10 mouse cellular contexts compared by ENCODE assay signal in genomic region chr11:44686378-44686777, GRCm38 (mm10).
A peak's percentile ranks its signal among the peaks of the same experiment; 100 is the strongest.
DNase-seq lines count a peak whose midpoint lies in the region; ATAC-seq and TF ChIP-seq lines count a peak whose summit lies in the region.
"Had no signal": no experiment of that assay in that cellular context is flagged by ENCODE, and none has a peak within 500 bp of the region (broad histone marks: within the 10 kb centered on the region; RNA-seq: fewer than 3 reads in every experiment).

No protein-coding gene starts in this region.

- H3K9ac ChIP-seq in kidney, embryonic 16.5 days (replicated peaks; ENCODE audit: low read length) = no peak overlapping the region
- no peak overlapping the region for H3K9ac ChIP-seq in limb, embryonic 13.5 days

- no peak for TF ChIP-seq CTCF in E14TG2a.4 (conservative IDR thresholded peaks at IDR 0.05; ENCODE audit: low read length)

- peak overlapping the region; percentile 37 for H3K4me2 ChIP-seq in kidney, embryonic 16.5 days (replicated peaks; ENCODE audit: low read depth, low read length)
- H3K4me2 ChIP-seq in limb, embryonic 13.5 days (replicated peaks) = peak overlapping the region; percentile 58

- ATAC-seq in kidney, embryonic 16.5 days (ENCODE audit: low FRiP score, low TSS enrichment) = peak; percentile 28; the same call in 1 of the 2 replicates
- ATAC-seq in limb, embryonic 13.5 days (ENCODE audit: low FRiP score, low read depth) = no peak
- no peak for ATAC-seq in frontal cortex, adult (ENCODE audit: low TSS enrichment)

- WGBS in kidney, embryonic 16.5 days = 61% methylated on average over 12 of the region's 12 CpGs
- WGBS in embryonic facial prominence, embryonic 10.5 days = 80% methylated on average over 12 of the region's 12 CpGs
- WGBS in limb, embryonic 13.5 days = 76% methylated on average over 12 of the region's 12 CpGs

- H3K4me1 ChIP-seq in kidney, embryonic 16.5 days (ENCODE audit: insufficient read depth, low read length) = peaks cover 31% of the 10 kb centered on the region
- peaks cover 40% of the 10 kb centered on the region for H3K4me1 ChIP-seq in E14TG2a.4 (replicated peaks; ENCODE audit: low read depth, low read length)
- H3K4me1 ChIP-seq in embryonic facial prominence, embryonic 10.5 days = peaks cover 69% of the 10 kb centered on the region
- H3K4me1 ChIP-seq in limb, embryonic 13.5 days = peaks cover 66% of the 10 kb centered on the region

- no peaks in the 10 kb centered on the region for H3K36me3 ChIP-seq in kidney, embryonic 16.5 days (ENCODE audit: insufficient read depth, low read length)
- no peaks in the 10 kb centered on the region for H3K36me3 ChIP-seq in E14TG2a.4 (ENCODE audit: insufficient read depth, low read length)
- no peaks in the 10 kb centered on the region for H3K36me3 ChIP-seq in embryonic facial prominence, embryonic 10.5 days (replicated peaks)
- no peaks in the 10 kb centered on the region for H3K36me3 ChIP-seq in limb, embryonic 13.5 days
- H3K36me3 ChIP-seq: G1E had no signal

- no peak for DNase-seq in kidney, adult 18-20 months
- no peak for DNase-seq in embryonic facial prominence, embryonic 10.5 days (ENCODE audit: low spot score)
- no peak for DNase-seq in embryo, embryonic 11 days
- DNase-seq: right cerebral cortex, postnatal 4 days; thymus, postnatal 25 days had no signal

- no peaks in the 10 kb centered on the region for H3K27me3 ChIP-seq in kidney, embryonic 16.5 days (ENCODE audit: insufficient read depth, low read length)
- H3K27me3 ChIP-seq in E14TG2a.4 (ENCODE audit: insufficient read depth, low read length) = peaks cover 20% of the 10 kb centered on the region
- H3K27me3 ChIP-seq in embryonic facial prominence, embryonic 10.5 days (replicated peaks; ENCODE audit: low read depth, poor library complexity, severe bottlenecking) = 0 out of 2 replicates have a peak, but pooled peaks cover 4% of the 10 kb centered on the region
- H3K27me3 ChIP-seq in limb, embryonic 13.5 days = no peaks in the 10 kb centered on the region

- H3K27ac ChIP-seq in kidney, embryonic 16.5 days (ENCODE audit: low read length) = peak overlapping the region; percentile 93
- peak overlapping the region; percentile 5; the same call in 1 of the 2 replicates for H3K27ac ChIP-seq in embryonic facial prominence, embryonic 10.5 days (replicated peaks)
- H3K27ac ChIP-seq in limb, embryonic 13.5 days = peak overlapping the region; percentile 40; the same call in 1 of the 2 replicates

- no peaks in the 10 kb centered on the region for H3K9me3 ChIP-seq in kidney, embryonic 16.5 days (ENCODE audit: low read length)
- no peaks in the 10 kb centered on the region for H3K9me3 ChIP-seq in E14TG2a.4 (ENCODE audit: low read length)
- no peaks in the 10 kb centered on the region for H3K9me3 ChIP-seq in embryonic facial prominence, embryonic 10.5 days
- H3K9me3 ChIP-seq in limb, embryonic 13.5 days = no peaks in the 10 kb centered on the region
- H3K9me3 ChIP-seq: G1E had no signal

- no peak overlapping the region for H3K4me3 ChIP-seq in kidney, embryonic 16.5 days (ENCODE audit: low read length)
- peak overlapping the region; percentile 39; the same call in 1 of the 2 replicates for H3K4me3 ChIP-seq in E14TG2a.4 (replicated peaks; ENCODE audit: low read length)
- no peak overlapping the region for H3K4me3 ChIP-seq in embryonic facial prominence, embryonic 10.5 days
- H3K4me3 ChIP-seq in limb, embryonic 13.5 days = no peak overlapping the region

Comparison
In these comparisons a context has a peak if more than half of its experiments do, and no peak if none do; other contexts are left out.
1. H3K27ac ChIP-seq: peak in every context shown above with its lines; median percentile 93 in kidney, embryonic 16.5 days; 40 in limb, embryonic 13.5 days; 5 in embryonic facial prominence, embryonic 10.5 days.